Mouse (Mus musculus) kidney, adult 18-20 months (tissue): ENCODE results near the gene Hspg2.
"Not testable (repeated sequence)": the region's sequence is repeated elsewhere in the genome, so short reads cannot be mapped to it uniquely, and the experiment has no call there.

ENCODE experiments used
- DNase-seq: peaks from one replicate; pipeline ENCODE4 v3.0.0; 2021

Gene Hspg2

DNA sequence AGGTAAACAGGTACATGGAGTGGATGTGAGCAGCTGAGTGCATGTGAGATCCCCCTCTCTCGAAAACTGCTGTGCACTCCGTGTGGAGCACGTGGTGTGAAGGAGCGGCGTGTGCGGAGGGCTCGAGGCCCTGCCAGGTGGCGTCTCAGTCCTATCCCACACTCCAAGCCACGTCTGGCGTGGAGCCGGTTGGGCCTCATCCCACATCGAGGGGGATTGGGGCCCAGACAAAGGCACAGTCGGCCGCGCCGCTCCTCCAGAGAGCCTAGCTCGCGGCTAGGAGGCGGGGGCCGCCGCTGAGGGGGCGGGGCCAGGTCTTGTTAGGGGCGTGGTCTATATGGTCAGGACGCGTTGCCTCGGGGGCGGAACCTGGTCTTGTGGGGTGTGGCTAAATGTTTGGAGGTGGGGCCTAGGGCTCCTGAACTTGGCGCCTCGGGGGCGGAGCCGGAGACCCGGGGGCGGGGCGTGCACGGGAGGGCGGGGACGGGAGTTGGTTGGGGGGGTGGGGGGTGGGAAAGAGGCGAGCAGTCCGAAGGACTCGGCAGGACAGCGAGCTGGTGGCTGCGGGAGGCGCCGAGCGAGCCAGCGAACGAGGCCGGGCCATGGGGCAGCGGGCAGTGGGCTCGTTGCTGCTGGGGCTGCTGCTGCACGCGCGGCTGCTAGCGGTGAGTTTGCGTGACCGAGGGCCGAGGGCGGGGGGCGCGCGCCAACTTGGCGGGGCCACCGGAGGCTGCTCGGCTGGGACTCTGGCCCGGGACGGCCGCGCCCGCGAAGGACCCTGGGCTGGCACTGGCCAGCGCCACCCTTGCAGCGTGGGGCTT lies at the start of gene Hspg2:
Gene Hspg2, plus strand, starts transcription at position 510 of the 821 bp plus-strand sequence.
- DNase-seq = peak; percentile 96

DNA sequence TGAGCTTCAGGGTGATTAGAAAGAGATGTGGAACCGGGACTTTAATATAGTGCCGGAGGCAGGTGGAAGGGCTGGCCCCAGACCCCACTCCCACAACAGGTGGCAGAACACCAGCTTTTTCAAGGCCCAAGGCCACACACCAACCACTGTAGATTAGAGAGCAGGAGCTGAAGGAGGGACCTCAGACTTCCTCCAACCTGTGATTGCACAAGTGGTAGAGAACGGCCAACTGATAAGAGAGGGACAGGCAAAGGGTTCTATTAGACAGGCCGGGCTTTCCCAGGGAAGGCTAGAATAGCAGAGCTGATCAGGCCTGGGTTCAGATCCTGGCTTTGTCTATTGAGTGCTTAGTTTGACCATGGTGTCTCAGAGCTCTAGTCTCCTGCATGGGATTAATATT lies 38.1 kb upstream of the Hspg2 start, which contains the start of gene Cela3b:
Gene Cela3b, minus strand, starts transcription at position 39 of the 400 bp plus-strand sequence.
- DNase-seq = no peak

DNA sequence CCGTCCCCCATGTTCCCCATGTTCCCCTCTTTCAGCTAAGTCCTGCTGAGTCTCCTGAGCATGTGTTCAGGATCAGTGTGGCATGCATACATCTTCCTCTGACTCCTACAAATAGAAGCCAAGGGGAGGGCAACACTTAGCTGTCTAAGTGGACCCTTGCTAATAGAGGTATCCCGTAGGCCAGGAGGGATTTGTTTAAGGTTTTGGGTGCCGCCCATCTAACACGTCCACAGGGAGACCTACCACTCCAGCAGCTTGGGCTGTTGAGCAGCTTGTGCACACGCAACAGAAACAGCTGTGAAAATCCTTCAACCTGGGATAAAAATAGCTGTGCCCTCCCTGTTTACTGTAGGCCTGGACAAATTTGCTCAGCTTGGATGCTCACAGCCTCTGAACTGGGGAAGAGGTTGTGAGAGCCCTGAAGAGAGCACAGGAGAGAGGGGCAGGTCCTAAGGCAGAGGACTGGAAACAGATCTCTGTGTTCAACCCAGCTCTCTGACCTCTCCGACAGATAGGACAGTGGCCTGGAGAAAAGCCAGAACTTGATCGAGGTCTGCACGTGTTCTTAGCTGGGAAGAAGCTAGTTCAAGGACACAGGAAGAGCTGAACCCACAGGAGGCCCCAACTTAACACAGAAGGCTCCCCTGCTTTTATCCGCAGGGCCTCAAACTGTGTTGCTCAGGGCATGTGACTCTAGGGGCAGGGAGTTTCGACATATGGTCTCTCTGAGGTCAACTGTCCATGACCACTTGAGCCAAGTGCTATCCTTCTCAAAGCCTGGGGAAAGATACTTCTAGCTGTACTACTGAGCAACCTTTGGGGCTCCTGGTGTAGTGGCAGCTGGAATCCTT lies 35.6 kb upstream of the Hspg2 start:
- not testable (repeated sequence) for DNase-seq

DNA sequence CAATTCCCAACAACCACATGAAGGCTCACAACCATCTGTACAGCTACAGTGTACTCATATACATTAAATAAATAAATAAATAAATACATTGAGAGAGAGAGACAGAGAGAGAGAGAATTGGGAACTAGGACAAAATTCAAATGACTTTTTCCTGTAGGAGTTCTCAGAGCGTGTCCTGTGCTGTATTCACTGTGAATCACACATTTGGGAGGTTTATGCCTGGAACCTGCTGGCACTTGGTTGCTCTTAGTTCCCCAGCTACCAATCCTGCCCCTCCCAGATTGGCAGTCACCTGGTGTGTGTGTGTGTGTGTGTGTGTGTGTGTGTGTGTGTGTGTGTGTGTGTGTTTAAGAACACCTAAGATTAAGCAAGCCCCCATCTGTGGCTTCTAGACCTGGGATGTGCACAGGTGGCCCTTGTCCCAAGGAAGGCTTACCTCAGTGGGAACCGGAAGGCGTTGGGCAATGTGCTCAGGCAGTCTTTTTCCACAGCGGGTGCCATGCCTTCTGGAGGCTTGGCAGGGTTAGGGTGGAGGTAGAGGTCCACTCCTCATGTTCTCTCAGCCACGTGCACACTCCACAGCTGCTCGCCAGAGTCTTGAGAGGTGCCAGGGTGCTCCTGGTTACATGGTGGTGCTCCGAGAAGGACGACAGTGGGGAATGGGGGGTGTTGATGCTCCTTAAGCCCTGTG lies 31.4 kb upstream of the Hspg2 start:
- DNase-seq = no peak

DNA sequence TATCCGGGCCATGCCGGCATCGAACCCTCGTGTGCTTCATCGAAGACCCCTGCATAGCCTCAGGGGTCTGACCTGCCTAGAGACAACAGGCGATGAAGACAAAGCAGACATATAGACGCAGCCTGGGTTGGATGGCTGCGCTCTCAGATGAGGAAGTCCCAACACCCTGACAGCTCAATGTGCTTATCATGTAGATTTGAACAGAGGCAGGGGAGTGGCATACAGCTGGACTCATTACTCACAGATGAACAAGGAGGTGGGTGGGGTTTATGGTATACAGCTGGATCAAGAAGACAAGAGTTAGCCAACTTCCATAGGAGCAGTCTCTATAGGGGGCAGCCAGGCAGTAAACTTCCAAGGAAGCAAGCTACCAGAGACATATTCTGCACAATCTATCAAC lies 29.7 kb upstream of the Hspg2 start:
- DNase-seq = no peak

DNA sequence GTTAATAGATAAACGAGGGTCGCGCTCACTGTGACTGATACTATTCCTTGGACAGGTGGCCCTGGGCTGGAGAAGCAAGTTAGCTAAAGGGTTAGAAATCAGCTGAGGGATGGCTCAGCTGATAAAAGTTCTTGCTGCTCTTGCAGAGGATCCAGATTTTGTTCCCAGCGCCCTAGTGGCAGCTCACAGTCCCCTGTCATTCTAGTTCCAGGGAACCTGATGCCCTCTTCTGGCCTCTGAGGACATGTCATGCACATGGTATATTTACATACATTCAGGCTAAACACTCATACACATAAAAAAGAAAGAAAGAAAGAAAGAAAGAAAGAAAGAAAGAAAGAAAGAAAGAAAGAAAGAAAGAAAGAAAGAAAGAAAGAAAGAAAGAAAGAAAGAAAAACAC lies 27.2 kb upstream of the Hspg2 start:
- no peak for DNase-seq

DNA sequence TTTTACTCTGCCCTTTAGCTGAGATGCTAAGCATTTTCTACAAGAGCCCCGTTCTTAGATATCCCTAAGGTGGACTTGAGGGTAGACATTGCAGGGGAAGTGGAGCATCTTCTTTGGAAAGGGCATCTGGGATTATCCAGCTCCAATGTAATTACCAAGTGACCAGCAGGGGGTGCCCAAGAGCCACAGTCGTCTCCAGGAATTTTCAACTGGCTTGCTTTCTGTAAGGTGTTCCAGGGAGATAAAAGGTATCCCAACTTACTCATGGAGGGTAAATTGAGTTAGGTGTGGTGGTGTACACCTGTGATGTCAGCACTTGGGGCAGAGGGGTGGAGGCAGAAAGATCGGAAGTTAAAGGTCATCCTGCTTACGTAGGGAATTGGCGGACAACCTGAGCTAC lies 24.9 kb upstream of the Hspg2 start:
- peak; percentile 83 for DNase-seq

DNA sequence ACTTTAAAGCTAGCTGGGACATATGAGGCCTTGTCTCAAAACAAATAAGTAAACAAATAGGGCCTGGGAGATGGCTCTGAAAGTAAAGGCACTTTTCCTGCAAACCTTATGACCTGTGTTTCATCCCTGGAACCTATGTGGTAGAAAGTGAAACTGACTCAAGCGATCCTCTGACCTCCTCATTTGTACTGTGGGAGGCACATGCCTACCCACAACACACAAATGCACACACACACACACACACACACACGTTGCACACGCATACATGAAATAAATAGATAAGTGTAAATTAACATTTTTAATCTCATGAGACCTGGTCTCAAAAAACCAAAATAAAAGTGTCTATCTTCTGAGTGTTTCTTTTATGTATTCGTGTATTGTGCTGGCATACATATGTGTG lies 22.7 kb upstream of the Hspg2 start:
- DNase-seq = no peak

DNA sequence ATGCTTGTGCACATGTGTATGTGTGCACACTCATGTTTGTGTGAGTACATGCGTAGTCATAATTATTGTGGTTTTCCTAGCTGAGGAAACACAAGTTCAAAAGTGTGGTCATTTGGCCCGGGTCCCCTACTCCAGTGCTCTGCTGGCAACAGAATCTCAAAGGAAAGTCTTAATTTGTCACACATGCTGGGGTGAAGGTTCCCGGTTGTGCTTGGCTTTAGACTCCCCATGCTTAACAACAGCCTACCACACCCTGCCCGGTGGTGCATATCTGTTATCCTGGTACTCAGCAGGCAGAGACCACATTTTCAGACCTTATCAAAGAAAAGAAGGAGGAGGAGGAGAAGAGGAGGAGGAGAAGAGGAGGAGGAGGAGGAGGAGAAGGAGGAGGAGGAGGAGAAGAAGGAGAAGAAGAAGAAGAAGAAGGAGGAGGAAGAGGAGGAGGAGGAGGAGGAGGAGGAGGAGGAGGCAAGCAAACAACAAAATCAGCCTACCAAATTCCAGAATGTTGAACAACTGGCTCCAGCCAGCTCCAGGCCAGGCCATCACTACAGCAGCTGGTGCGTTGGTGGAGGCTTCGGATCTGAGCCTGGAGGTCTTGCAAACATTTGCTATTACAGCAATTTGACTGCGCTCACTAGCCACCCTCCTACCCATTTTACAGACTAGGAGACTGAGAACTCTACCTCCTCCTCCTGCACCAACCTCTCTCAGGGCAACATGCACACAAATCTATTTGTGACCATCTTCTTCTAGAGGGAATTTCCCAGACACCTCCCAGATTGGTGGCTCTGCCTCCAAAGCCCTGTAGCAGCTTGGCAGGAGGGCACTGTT lies 21.0 kb upstream of the Hspg2 start:
- DNase-seq = no peak

DNA sequence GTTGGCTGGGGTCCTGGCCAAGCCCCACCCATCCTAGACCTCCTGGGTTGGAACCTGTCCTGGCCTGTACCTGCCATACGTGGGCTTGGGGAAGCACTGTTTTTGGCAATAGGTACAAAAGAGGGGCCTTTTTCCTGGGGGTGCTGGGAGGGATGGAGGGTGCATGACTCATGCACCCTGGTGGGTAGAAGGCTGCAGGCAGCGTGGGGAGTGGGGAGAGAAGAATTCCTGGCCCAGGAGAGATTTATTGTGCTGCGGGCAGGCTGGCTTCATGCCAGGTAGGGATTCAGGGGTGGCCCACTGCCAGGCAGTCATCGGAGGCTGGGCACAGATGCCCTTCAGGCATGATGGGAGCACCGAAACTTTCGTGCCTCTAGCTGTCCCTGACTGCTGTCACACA lies 20.4 kb upstream of the Hspg2 start:
- no peak for DNase-seq

DNA sequence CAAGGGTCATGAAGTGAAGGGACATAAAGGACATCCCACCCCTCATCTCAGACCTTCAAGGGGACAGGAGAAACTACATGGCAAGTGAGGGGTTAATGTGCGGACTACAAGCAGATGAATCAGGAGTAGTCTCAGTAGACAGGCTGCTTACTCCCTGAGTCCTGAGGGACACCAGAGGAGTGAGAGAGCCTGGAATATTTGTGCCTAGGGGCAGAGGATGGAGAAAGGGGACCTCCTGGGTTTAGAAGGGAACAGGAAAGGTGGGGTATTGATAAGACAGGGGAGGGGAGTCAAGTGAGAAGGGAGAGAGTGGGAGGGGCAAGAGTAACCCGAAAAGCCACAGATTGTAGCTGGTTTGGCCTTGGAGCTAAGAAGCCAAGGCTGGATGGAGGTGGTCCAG lies 19.9 kb upstream of the Hspg2 start:
- no peak for DNase-seq

DNA sequence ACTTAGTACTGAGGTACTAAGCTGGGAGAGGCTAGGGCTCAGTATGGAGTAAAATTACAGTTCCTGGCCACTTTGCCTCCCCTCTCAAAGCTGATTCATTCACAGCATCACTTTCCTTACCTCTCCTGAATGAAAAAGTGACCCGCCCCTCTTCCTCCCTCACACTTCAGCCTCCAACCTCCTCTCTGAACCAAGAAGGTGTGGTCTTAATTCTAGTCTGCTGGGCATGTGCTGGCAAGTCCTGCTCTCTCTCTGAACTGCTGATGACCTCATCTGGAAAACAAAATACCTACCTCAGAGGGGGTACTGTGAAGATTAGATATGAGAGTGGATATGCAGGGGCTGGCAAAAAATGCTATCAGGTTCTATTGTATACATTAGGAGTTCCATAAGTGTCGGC lies 19.4 kb upstream of the Hspg2 start:
- DNase-seq = no peak

DNA sequence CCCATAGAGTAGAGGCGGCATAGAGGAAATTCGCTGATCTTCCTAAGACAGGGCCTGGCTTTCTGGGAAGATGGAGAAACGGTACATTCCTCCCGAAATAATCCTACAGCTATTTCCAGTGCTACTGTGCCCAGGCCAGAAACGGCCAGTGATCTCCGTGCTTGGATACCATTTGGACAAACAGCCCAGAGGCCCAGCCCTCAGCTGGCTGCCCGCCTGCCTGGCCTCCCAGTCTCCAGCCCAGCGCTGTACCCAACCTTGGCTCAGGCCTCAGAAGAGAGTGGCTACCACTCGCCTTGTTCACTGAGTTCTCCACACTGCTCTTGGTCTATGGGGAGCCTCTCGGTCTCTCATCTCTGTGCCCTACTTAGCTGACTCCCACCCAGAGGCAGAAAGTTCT lies 18.9 kb upstream of the Hspg2 start:
- no peak for DNase-seq

DNA sequence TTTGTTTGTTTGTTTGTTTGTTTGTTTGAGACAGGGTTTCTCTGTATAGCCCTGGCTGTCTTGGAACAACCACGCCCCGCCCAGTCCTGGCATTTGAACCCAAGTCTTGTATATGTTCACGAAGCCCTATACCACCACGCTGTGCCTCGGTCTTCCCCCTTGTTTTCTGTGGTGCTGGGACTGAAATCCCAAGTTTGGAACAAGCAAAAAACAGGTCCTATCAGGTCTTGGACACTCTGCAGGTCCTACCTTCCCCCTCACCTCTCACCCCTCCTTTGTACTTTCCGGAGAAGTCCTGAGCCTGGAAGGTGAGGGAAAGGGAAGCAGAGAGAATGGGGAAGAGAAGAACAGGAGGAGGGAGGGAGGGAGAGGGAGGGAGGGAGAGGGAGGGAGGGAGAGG lies 16.4 kb upstream of the Hspg2 start:
- no peak for DNase-seq

DNA sequence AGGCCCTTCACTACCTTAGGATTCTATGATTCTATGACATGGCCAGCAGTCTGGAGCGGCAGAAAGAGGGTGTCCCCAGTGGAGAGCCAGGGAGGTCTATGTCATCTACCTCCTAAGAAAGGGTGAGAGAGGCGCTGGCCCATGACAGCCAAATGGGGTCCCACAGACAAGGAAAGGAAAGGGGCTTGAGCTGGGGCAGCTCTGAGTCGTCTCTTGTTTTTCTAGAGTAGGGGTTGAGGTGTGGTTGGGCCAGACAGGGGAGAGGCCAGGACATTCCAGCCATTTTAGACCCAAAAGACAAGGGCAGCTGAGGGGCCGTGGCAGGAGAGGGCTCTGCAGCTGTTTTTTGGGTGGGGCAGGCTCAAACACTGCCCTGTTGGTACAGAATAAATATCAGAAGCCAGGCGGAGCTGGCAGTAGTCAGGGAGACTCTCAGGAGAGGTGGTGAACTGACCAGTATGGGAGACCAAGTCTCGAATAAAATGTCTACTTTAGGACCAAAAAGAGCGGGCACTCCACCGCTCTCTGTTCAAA lies 15.3 kb upstream of the Hspg2 start, which contains the start of gene 1700013G24Rik:
Gene 1700013G24Rik, plus strand, starts transcription at position 51 of the 534 bp plus-strand sequence.
- DNase-seq = no peak

DNA sequence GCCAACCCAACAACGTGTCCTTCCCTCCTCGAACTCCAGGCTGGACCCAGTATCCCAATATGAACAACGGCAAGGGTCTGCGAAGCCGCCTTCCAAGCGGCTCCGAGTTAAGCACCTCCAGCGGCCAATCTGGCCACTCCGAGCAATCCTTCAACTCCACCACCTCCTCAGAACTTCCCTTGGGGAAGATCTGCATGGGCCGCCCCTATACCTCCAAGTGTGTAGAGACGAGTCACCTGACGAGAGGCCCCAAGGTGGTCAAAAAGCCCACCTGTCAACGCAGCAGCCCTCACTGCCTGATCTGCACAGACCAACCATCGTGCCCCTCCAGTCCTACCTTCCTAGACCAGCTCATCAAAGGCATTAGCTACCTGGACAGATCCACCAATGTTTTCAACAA lies 14.0 kb upstream of the Hspg2 start:
- DNase-seq = no peak

DNA sequence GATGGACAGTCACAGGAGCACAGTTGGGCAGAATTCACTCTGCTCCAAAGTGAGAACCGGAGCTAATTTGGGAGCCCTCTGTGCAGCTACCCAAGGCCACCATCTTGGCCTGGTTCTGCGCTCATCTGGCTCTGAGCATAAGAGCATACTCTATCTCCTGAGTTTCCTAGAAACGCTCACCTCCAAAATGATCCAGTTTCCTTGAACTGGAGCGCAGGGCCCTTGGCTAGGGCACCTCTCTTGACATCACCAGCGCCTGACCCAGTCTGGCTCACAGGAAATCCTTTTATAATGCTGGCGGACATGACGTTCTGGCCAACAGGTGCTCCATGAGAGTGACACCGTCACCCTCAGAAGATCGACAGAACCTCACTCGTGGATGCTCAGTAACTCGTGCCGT lies 12.0 kb upstream of the Hspg2 start:
- DNase-seq = no peak

DNA sequence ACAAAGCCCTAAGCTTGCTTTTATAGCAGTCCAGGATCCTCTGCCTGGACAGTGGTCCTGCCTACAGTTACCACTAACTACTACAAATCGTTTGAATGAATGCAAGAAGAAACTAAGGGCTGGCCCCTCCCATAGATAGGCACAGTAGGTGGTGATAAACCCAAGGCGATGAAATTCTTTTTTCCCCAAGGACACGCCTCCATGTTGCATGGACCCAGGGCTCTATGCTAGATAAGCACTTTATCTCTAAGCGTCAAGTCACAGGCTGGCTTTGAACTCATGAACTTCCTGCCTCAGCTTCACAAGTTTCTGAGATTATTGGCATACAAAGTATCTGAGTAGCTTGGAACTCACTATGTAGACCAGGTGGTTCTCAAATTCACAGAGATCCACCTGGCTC lies 11.3 kb upstream of the Hspg2 start:
- DNase-seq = no peak

DNA sequence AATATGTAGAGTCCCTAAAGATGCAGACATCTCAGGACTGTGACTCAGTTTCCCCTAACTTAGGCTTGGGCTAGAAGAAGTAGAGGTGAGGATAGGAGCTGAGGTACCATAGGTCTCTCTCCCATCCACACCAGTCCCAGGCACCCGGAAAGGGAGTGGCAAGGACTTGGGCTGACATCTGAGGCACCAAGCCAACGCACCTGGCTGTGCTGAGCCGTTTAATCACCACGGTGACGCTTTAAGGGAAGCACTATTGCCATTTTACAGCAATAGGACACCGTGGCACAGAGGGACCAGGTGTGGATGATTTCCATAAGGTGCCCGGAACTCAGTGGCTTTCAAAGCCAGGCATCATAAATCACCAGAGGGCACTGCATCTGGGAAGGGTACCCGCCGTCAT lies 10.3 kb upstream of the Hspg2 start:
- DNase-seq = no peak

DNA sequence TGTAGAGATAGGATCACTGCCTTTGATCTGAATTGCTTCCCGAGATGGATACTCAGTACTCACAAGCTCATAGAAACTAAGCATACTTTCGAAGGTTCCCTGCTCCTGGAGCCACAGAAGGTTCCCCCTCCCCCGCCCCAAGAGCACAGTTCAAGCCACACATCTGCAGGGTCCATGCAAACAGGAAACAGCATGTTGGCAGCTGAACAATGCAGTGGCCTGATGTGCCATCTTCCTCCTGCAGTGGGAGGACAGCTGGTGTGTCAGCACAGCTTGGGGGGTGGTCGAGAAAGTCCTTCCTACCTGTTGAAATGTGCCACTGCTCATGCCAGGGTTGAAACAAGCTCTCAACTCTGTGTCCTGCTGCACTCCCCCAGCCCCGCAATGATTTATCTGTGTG lies 9.7 kb upstream of the Hspg2 start:
- DNase-seq = no peak

DNA sequence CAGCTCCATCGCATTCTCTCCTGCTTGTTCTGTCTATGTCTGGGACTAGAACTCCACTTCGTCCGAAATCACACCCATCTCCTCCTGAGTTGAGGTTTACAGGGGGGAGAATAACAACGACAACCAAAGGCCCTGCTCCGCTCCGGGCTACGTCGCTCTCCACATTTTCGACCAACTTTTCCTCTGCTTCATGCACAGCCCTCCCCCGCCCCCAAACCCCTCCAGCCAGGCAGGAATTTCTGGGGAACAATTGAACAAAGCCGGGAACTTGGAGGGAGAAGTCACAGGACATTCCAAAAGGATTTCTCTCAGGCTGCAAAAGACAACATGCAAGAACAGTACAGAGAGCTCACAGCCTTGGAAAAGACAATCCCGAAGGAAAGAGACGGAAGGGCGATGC lies 7.9 kb upstream of the Hspg2 start:
- no peak for DNase-seq

DNA sequence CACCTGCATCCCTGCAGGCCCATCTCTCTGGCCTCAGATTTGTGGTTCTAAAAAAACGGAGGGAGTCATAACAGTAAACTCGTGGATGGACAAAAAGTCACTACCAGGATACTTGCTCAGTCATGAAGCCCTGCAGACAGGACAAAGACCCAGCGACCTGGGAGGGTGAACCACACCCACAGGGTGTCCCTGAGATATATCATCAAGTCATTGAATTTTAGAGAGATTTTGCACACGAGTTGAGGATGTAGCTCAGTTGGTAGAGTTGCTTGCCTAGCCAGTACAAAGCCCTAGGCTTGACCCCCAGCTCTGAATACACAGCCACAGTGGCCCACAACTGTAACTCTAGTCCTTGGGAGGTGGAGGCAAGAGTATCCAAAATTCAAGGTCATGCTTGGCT lies 7.4 kb upstream of the Hspg2 start:
- no peak for DNase-seq
